8 mouse cellular contexts compared by ENCODE assay signal in the genomic region with DNA sequence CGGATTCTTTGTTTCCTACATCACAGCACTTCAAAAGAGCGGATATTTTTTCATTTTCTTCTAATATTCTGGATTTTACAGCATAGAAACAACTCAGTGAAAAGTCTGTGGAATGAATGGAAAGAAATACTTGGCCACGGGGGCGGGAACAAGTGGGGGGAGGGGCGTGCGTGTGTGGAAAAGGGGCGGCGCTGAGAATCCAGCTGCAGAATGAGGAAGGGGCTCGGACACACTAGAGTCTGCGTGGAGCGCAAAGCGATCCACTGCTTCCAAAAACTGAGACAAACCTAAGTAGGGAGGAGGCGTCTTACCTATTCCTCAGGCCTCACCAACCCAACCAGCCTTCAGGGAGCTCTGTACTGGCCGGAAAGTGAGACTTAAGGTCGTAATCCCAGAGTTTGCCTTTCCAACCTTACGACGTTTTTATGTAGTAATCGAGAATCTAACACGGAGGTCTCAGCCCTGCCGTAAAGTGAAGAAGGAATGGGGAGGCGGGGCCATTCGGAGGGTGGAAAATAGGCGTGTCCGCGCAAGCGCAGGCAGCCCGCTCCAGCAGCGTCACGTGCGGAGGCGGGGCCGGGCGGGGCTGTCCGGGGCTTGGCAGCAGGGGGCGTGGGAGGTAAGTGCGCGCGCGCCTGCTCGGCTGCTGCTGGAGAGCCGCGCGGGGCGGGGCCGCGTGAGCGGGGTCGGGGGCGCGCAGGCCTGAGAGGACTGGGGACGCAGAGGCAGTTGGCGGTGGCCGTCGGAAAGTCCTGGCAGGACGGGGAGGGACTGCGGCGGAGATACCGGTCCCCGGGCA. TPM values are rescaled to one million over a fixed set of nuclear protein-coding genes. Genes with fewer than 3 reads are reported as not detected.
DNase-seq lines count a peak whose midpoint lies in the region; ATAC-seq and TF ChIP-seq lines count a peak whose summit lies in the region.

TSS of gene Senp8 (minus strand) at position 444 of the 799 bp plus-strand sequence.
TSS of gene Myo9a (plus strand) at position 630 of the 799 bp plus-strand sequence.

- H3K36me3 ChIP-seq in hindbrain, postnatal 0 days (ENCODE audit: insufficient read depth, low read length): no peaks in the 10 kb centered on the region

- no peaks in the 10 kb centered on the region for H3K9me3 ChIP-seq in hindbrain, postnatal 0 days (ENCODE audit: low read length)

- peak within 1 kb of the TSS; percentile 82 for H3K4me3 ChIP-seq in gastrocnemius, adult 2 months
- H3K4me3 ChIP-seq in hindbrain, postnatal 0 days (ENCODE audit: low read length): peak within 1 kb of the TSS; percentile 95
- H3K4me3 ChIP-seq in left cerebral cortex, adult 2 months: peak within 1 kb of the TSS; percentile 82

- TF ChIP-seq CTCF in gastrocnemius, adult 2 months (IDR thresholded peaks at IDR 0.05): peak; percentile 31; the same call in 1 of the 2 replicates
- no peak for TF ChIP-seq CTCF in hindbrain, postnatal 0 days (IDR thresholded peaks at IDR 0.05; ENCODE audit: low read depth)
- no peak; the same call in 1 of the 2 replicates for TF ChIP-seq CTCF in left cerebral cortex, adult 2 months (IDR thresholded peaks at IDR 0.05)

- peak; percentile 79 for ATAC-seq in common myeloid progenitor, adult 5-6 weeks (replicated peaks; ENCODE audit: low read depth, poor library complexity, severe bottlenecking)
- peak; percentile 96 for ATAC-seq in hindbrain, postnatal 0 days
- ATAC-seq in megakaryocyte, adult 5-6 weeks (ENCODE audit: poor library complexity, severe bottlenecking): peak; percentile 77

- peak within 1 kb of the TSS; percentile 70 for H3K4me2 ChIP-seq in hindbrain, postnatal 0 days (ENCODE audit: low read depth, low read length)

- 1% methylated on average over 57 of the region's 59 CpGs for WGBS in hindbrain, postnatal 0 days

- peak; percentile 99 for DNase-seq in ZHBTc4 (ENCODE audit: low read depth, low spot score)
- DNase-seq in gastrocnemius, adult 2 months: peak; percentile 100
- peak; percentile 99 for DNase-seq in hindbrain, postnatal 0 days (ENCODE audit: low spot score)
- DNase-seq in left cerebral cortex, adult 2 months (ENCODE audit: extremely low spot score in 1 of 2, low spot score in 2 of 2): peak; percentile 100
- DNase-seq in right cerebral cortex, adult 2 months (ENCODE audit: low spot score in 2 of 2): peak; percentile 99
- peak; percentile 99 for DNase-seq in urinary bladder, postnatal 14 days (ENCODE audit: low spot score)

- intact Hi-C loops in gastrocnemius, adult 2 months (cut with DNase I): no loop called here
- intact Hi-C loops in left cerebral cortex, adult 2 months (cut with DNase I): loop anchor here (1.0 to 2.0 kb wide), 2 partner anchors 63 to 94 kb away; partner anchors contain the start of gene Pkm

- H3K9ac ChIP-seq in hindbrain, postnatal 0 days (replicated peaks; ENCODE audit: low read length): peak within 1 kb of the TSS; percentile 93

- H3K27ac ChIP-seq in gastrocnemius, adult 2 months: peak within 1 kb of the TSS; percentile 99
- peak within 1 kb of the TSS; percentile 92 for H3K27ac ChIP-seq in hindbrain, postnatal 0 days
- peak within 1 kb of the TSS; percentile 99 for H3K27ac ChIP-seq in left cerebral cortex, adult 2 months

- no peaks in the 10 kb centered on the region; the same call in 1 of the 2 replicates for H3K4me1 ChIP-seq in hindbrain, postnatal 0 days (ENCODE audit: insufficient read depth, low read length)

- no peaks in the 10 kb centered on the region for H3K27me3 ChIP-seq in hindbrain, postnatal 0 days (ENCODE audit: insufficient read depth, low read length)

RNA-seq across cellular contexts. Expression of gene Senp8, which starts in this region (rescaled TPM):
- 4.3 and 7.4 TPM in 2 replicates for total RNA-seq in common myeloid progenitor, adult 5-6 weeks (2017)
- 10 to 100 TPM in 1 of 2 experiments, 1 to 10 TPM in 1; 9.1 to 13.4 TPM for total RNA-seq in gastrocnemius, adult 2 months (2021)
- 2.4 and 8.2 TPM in 2 replicates for total RNA-seq in hindbrain, postnatal 0 days (2014; rRNA removed)
- polyA plus RNA-seq in hindbrain, postnatal 0 days (2015; fragmentation: Nextera tagmentation; extraction: Ambion mirVana): 4.3 and 5.6 TPM in 2 replicates
- total RNA-seq in left cerebral cortex, adult 2 months (2021): 1 to 10 TPM; 8.4 to 8.5 TPM
- total RNA-seq in megakaryocyte, adult 5-6 weeks (2015): 4.1 and 7.5 TPM in 2 replicates
- total RNA-seq in megakaryocyte, adult 5-6 weeks (2017): 4.2 and 4.8 TPM in 2 replicates

RNA-seq across cellular contexts. Expression of gene Myo9a, which starts in this region (rescaled TPM):
- 19.3 and 45.7 TPM in 2 replicates for total RNA-seq in common myeloid progenitor, adult 5-6 weeks (2017)
- 10 to 100 TPM in 1 of 2 experiments, 1 to 10 TPM in 1; 9.3 to 10.7 TPM for total RNA-seq in gastrocnemius, adult 2 months (2021)
- total RNA-seq in hindbrain, postnatal 0 days (2014; rRNA removed): 25.0 and 46.3 TPM in 2 replicates
- 14.4 and 15.4 TPM in 2 replicates for polyA plus RNA-seq in hindbrain, postnatal 0 days (2015; fragmentation: Nextera tagmentation; extraction: Ambion mirVana)
- 10 to 100 TPM; 82.8 to 86.2 TPM for total RNA-seq in left cerebral cortex, adult 2 months (2021)
- 18.0 and 19.0 TPM in 2 replicates for total RNA-seq in megakaryocyte, adult 5-6 weeks (2015)
- 32.4 and 38.7 TPM in 2 replicates for total RNA-seq in megakaryocyte, adult 5-6 weeks (2017)

Comparison
In these comparisons a context has a peak if more than half of its experiments do, and no peak if none do; other contexts are left out.
1. Peak in every context shown above with its lines: DNase-seq, ATAC-seq, H3K4me3 ChIP-seq and H3K27ac ChIP-seq.